Mouse (Mus musculus) liver, embryonic 18 days (tissue): Measurements from ENCODE around the gene Ttc30a1. TPM values are rescaled to one million over a fixed set of nuclear protein-coding genes. Genes with fewer than 3 reads are reported as not detected.

Source experiments
- polyA plus RNA-seq: library from polyadenylated mRNA; depleted of rRNA; stranded (reverse); fragments of >200 nt; gene quantifications from 2 replicates; pipeline ENCODE4 v1.2.3, GENCODE M21; 2012; rRNA removed

The Ttc30a1 gene
- polyA plus RNA-seq, result 1.1 and 1.2 TPM in 2 replicates

DNA sequence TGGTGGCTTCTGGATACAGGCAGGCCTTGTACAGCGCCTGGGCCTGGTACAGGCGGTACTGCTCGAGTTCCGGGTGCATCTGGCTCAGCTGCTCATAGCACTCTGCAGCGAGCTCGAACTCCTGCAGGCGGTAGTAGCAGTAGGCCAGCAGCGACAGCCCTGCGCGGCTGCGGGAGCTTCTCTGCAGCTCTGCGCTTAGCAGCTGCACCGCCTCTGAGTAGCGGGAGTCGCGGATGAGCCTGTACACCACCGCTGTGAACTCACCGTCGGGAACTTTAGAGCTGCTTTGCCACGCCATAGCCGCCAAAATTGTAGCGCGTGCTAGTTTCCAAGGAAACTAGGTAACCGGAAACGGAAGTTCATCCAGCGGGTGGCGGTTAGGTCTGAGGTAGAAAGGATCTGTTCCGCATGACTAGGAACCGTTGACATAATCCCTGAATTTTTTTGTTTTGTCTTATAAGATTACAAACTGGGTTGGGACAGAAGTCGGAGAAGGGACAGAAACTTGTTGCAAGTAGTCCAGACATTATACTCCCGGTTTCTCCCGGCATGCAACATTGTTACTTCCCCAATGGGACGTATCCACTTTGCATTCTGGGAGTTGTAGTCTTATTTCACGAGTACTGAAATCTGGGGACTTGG is at the start of gene Ttc30a1:
Ttc30a1 (minus strand) TSS at position 528 of the 642 bp plus-strand sequence.

DNA sequence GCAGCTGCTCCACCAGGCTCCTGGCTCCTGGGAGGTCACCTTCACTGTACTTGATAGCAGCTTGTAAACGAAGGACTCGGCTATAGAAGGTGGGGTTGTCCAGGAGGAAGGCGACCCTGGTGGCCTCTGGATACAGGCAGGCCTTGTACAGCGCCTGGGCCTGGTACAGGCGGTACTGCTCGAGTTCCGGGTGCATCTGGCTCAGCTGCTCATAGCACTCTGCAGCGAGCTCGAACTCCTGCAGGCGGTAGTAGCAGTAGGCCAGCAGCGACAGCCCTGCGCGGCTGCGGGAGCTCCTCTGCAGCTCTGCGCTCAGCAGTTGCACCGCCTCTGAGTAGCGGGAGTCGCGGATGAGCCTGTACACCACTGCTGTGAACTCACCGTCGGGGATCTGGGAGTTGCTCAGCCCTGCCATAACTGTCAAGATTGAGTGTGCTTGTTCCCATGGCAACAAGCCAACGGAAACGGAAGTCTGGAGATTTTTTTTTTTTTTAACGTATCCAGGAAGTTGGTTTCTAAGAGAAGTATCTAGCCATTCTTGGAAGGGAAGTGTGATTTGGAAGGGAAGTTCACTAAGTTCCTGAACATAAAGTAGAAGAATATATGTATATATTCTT is 3.9 kb downstream of the Ttc30a1 start, which contains the start of gene Ttc30a2:
Ttc30a2 (minus strand) TSS at position 419 of the 617 bp plus-strand sequence.

DNA sequence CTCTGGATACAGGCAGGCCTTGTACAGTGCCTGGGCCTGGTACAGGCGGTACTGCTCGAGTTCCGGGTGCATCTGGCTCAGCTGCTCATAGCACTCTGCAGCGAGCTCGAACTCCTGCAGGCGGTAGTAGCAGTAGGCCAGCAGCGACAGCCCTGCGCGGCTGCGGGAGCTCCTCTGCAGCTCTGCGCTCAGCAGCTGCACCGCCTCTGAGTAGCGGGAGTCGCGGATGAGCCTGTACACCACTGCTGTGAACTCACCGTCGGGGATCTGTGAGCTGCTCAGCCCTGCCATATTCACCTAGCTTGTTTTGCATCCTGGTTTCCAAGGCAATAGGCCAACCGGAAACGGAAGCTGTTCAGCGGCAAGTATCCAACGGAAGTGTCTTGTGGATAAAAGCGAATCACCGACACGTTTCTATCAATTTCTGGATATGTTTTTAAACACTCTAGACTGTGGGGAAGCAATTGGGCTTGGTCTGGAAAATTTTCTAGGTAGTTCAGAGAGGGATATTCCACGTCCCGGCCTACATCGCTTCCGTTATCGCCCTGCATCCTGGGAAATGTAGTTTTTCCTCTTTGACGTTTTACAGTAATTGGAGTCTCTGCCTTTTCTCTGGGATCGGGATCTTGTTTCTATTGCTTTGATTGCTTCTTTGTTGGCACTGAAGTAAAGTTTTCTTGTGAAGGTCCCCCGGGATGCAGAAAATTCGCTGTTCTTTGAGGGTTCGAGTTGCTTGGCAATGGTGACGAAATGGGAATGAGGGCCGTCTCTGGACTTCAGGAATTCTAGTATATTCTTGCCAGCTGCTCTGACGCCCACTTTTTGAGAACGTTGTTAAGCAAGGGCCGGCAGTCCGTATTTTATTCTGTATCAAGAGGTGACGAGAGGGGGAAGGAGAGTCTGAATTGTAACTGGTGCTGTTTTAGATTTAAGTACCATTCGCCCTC is 43.4 kb downstream of the Ttc30a1 start, which contains the start of gene Ttc30b:
Ttc30b (minus strand) TSS at position 469 of the 947 bp plus-strand sequence.

Other genes starting within 250 kb of the Ttc30a1 start
- 5.5 and 6.6 TPM in 2 replicates for gene Agps, start 149.8 kb downstream of the Ttc30a1 start, polyA plus RNA-seq
- 0.99 and 1.0 TPM in 2 replicates for gene Ttc30b, start 43.4 kb downstream of the Ttc30a1 start, polyA plus RNA-seq
- 0.05 and 0.08 TPM in 2 replicates for gene Ttc30a2, start 3.8 kb downstream of the Ttc30a1 start, polyA plus RNA-seq